Mouse (Mus musculus): ENCODE measurements at regions not wholly inside any gene's neighbourhood (a gene's known extent, or its start where the extent isn't known, plus 50 kb on each side); places are given as distances from the start of the nearest gene placed in this dataset.
A peak's percentile ranks its signal among the peaks of the same experiment; 100 is the strongest.

GRCm38 (mm10) chr11:89206788-89207187 is 95.3 kb downstream of the Nog start:
- Histone ChIP-seq H3K4me1 (replicated peaks; ENCODE audit: control insufficient read depth in 2 of 2, insufficient read depth in 2 of 2, low read length in 1 of 2) (no peaks in the 10 kb centered on the region), H3K27me3 (ENCODE audit: control insufficient read depth, insufficient read depth, low read length) (no peaks in the 10 kb centered on the region), H3K4me2 (ENCODE audit: low read depth) (no peak overlapping the region), H3K9ac (replicated peaks) (no peak overlapping the region), H3K4me3 (ENCODE audit: insufficient read depth in 1 of 2, low read depth in 2 of 2, low read length in 2 of 2) (no peak overlapping the region), H3K27ac (no peak overlapping the region), H3K36me3 (replicated peaks; ENCODE audit: control insufficient read depth, insufficient read depth, low read depth) (no peaks in the 10 kb centered on the region), H3K9me3 (ENCODE audit: control insufficient read depth, low read length) (no peaks in the 10 kb centered on the region)
- no peak for DNase-seq (ENCODE audit: low read depth in 3 of 3, low spot score in 3 of 3)
- 27% methylated on average over 3 of the region's 3 CpGs for WGBS (ENCODE audit: insufficient replicate concordance)
- no peak for TF ChIP-seq CTCF (IDR thresholded peaks at IDR 0.05; ENCODE audit: low read depth)
- TF ChIP-seq EP300 (IDR thresholded peaks at IDR 0.05; ENCODE audit: low read depth) = no peak
- no peak for ATAC-seq (ENCODE audit: insufficient read depth)

GRCm38 (mm10) chr11:89204948-89205545 is 97.1 kb downstream of the Nog start:
- DNase-seq (ENCODE audit: low read depth in 3 of 3, low spot score in 3 of 3) (no peak), ATAC-seq (ENCODE audit: insufficient read depth) (no peak)
- TF ChIP-seq CTCF (IDR thresholded peaks at IDR 0.05; ENCODE audit: low read depth) (no peak), EP300 (IDR thresholded peaks at IDR 0.05; ENCODE audit: low read depth) (no peak)
- no peak overlapping the region for H3K9ac ChIP-seq (replicated peaks)
- no peak overlapping the region for H3K27ac ChIP-seq
- no peaks in the 10 kb centered on the region for H3K36me3 ChIP-seq (replicated peaks; ENCODE audit: control insufficient read depth, insufficient read depth, low read depth)
- WGBS (ENCODE audit: insufficient replicate concordance) = 28% methylated on average over 7 of the region's 7 CpGs
- no peaks in the 10 kb centered on the region for H3K4me1 ChIP-seq (replicated peaks; ENCODE audit: control insufficient read depth in 2 of 2, insufficient read depth in 2 of 2, low read length in 1 of 2)
- H3K27me3 ChIP-seq (ENCODE audit: control insufficient read depth, insufficient read depth, low read length) = no peaks in the 10 kb centered on the region
- no peak overlapping the region for H3K4me2 ChIP-seq (ENCODE audit: low read depth)
- no peak overlapping the region for H3K4me3 ChIP-seq (ENCODE audit: insufficient read depth in 1 of 2, low read depth in 2 of 2, low read length in 2 of 2)
- no peaks in the 10 kb centered on the region for H3K9me3 ChIP-seq (ENCODE audit: control insufficient read depth, low read length)

DNA sequence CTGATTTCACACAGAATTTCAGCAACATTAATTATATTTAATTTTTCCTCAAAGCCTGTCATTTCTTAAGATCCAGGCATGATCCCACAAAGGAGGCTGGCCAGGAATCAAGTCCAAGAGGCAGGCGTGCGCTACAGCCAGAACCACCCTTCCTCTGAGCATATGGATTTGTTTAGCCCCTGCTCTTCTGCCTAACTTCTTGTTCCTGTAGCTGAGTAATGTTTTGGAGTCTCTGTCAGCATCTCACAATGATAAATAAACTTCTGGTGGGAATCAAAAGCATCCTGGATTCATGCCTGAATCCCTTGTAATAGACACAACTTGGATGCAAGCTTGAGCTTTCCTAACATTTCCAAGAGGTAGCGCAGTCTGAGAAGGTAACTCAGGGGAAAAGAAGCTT is 101.7 kb downstream of the Nog start:
- H3K9ac ChIP-seq (replicated peaks) = no peak overlapping the region
- H3K27ac ChIP-seq = no peak overlapping the region
- no peaks in the 10 kb centered on the region for H3K36me3 ChIP-seq (replicated peaks; ENCODE audit: control insufficient read depth, insufficient read depth, low read depth)
- no peak for DNase-seq (ENCODE audit: low read depth in 3 of 3, low spot score in 3 of 3)
- no peaks in the 10 kb centered on the region for H3K9me3 ChIP-seq (ENCODE audit: control insufficient read depth, low read length)
- TF ChIP-seq EP300 (IDR thresholded peaks at IDR 0.05; ENCODE audit: low read depth) (no peak), CTCF (IDR thresholded peaks at IDR 0.05; ENCODE audit: low read depth) (no peak)
- no peak for ATAC-seq (ENCODE audit: insufficient read depth)
- no peaks in the 10 kb centered on the region for H3K4me1 ChIP-seq (replicated peaks; ENCODE audit: control insufficient read depth in 2 of 2, insufficient read depth in 2 of 2, low read length in 1 of 2)
- H3K4me3 ChIP-seq (ENCODE audit: insufficient read depth in 1 of 2, low read depth in 2 of 2, low read length in 2 of 2) = no peak overlapping the region
- 70% methylated on average over 3 of the region's 3 CpGs for WGBS (ENCODE audit: insufficient replicate concordance)
- H3K27me3 ChIP-seq (ENCODE audit: control insufficient read depth, insufficient read depth, low read length) = no peaks in the 10 kb centered on the region
- no peak overlapping the region for H3K4me2 ChIP-seq (ENCODE audit: low read depth)

DNA sequence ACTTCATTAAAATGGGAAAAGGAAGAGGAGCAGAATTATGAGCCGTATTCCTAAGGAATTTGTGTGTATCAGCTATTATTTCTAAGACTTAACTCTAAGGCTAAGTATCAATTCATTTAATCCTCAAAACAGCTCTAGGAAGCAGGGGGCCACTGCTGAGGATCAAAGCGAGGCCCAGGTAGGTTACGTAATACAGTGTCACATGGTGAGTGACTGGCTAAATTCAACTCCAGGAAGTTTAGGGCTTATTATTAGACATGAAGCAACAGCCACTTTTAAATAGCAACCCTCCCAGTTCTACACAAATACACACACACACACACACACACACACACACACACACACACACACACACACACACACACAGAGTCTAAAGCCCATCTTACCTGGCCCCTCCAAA is 109.3 kb downstream of the Nog start:
- no peaks in the 10 kb centered on the region for H3K27me3 ChIP-seq (ENCODE audit: control insufficient read depth, insufficient read depth, low read length)
- WGBS (ENCODE audit: insufficient replicate concordance) = 44% methylated on average over 3 of the region's 3 CpGs
- ATAC-seq (ENCODE audit: insufficient read depth) (no peak), DNase-seq (ENCODE audit: low read depth in 3 of 3, low spot score in 3 of 3) (peak in 1 of 3 experiments; percentile 4)
- no peaks in the 10 kb centered on the region for H3K9me3 ChIP-seq (ENCODE audit: control insufficient read depth, low read length)
- no peak overlapping the region for H3K4me2 ChIP-seq (ENCODE audit: low read depth)
- no peak overlapping the region for H3K4me3 ChIP-seq (ENCODE audit: insufficient read depth in 1 of 2, low read depth in 2 of 2, low read length in 2 of 2)
- no peak for TF ChIP-seq CTCF (IDR thresholded peaks at IDR 0.05; ENCODE audit: low read depth)
- TF ChIP-seq EP300 (IDR thresholded peaks at IDR 0.05; ENCODE audit: low read depth) = no peak
- H3K36me3 ChIP-seq (replicated peaks; ENCODE audit: control insufficient read depth, insufficient read depth, low read depth) = no peaks in the 10 kb centered on the region
- H3K4me1 ChIP-seq (replicated peaks; ENCODE audit: control insufficient read depth in 2 of 2, insufficient read depth in 2 of 2, low read length in 1 of 2) = no peaks in the 10 kb centered on the region
- no peak overlapping the region for H3K27ac ChIP-seq
- H3K9ac ChIP-seq (replicated peaks) = no peak overlapping the region

DNA sequence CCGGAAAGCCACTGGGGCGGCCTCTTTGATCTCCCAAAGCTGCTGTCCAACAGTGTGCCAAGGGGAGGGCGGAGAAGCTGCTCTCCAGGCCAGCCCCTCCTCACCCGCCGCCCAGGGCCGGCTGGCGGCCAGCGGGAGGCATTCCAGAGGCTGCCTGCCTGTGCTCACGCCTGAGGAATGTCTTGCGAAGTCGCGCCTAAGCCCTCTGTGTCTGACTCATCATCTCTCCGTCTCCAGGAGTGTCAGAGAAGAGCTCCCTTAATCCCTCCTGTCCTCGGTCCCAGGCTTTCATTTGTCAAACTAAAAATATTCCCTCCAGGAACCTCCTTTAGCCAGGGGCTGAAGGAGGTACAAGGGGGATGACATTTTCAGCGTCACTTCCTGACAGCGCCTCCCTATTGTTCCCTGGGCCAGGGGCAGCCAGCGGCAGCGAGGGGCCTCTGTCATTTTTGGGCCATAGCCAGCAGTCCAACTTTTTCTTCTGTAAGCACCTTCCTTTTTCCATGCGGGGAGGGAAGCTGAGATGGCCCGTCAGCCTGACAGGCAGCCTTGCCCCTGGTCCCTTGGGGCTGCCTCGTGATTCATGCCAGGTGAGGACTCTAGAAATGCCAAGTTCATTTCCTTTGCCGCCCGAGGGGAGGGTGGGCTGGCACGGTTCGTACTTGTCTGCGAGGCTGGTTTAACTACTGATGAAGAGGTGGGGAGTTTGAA is 113.4 kb downstream of the Gm525 start:
- DNase-seq (ENCODE audit: low read depth in 3 of 3, low spot score in 3 of 3) (no peak), ATAC-seq (ENCODE audit: insufficient read depth) (no peak)
- no peaks in the 10 kb centered on the region for H3K27me3 ChIP-seq (ENCODE audit: control insufficient read depth, insufficient read depth, low read length)
- 6% methylated on average over 26 of the region's 26 CpGs for WGBS (ENCODE audit: insufficient replicate concordance)
- H3K9ac ChIP-seq (replicated peaks) = no peak overlapping the region
- H3K27ac ChIP-seq = no peak overlapping the region
- H3K4me1 ChIP-seq (replicated peaks; ENCODE audit: control insufficient read depth in 2 of 2, insufficient read depth in 2 of 2, low read length in 1 of 2) = no peaks in the 10 kb centered on the region
- no peaks in the 10 kb centered on the region for H3K36me3 ChIP-seq (replicated peaks; ENCODE audit: control insufficient read depth, insufficient read depth, low read depth)
- no peak overlapping the region for H3K4me3 ChIP-seq (ENCODE audit: insufficient read depth in 1 of 2, low read depth in 2 of 2, low read length in 2 of 2)
- TF ChIP-seq EP300 (IDR thresholded peaks at IDR 0.05; ENCODE audit: low read depth) = no peak
- no peak overlapping the region for H3K4me2 ChIP-seq (ENCODE audit: low read depth)
- no peaks in the 10 kb centered on the region for H3K9me3 ChIP-seq (ENCODE audit: control insufficient read depth, low read length)

All from liver, embryonic 14.5 days (tissue).